Mouse (Mus musculus): ENCODE results near the gene Iqck. TPM values are rescaled to one million over a fixed set of nuclear protein-coding genes. Genes with fewer than 3 reads are reported as not detected.

Iqck gene
- total RNA-seq, 1 experiment, result 1.8 TPM

- in situ Hi-C loops (cut with MboI; ENCODE audit: low sequenced_read_pairs in 2 of 2, unreplicated experiment in 2 of 2), result no loop called here
- Histone ChIP-seq H3K36me3 (ENCODE audit: control insufficient read depth, insufficient read depth, low read length, poor library complexity, severe bottlenecking) (peaks cover 12% of the 10 kb centered on the region; the same call in 1 of the 2 replicates), H3K9ac (ENCODE audit: insufficient read depth, low read depth, low read length, poor library complexity, severe bottlenecking) (no peak overlapping the region), H3K4me3 (ENCODE audit: insufficient read depth in 1 of 2, low read depth in 1 of 2, low read length in 2 of 2, poor library complexity in 1 of 2, severe bottlenecking in 1 of 2) (no peak overlapping the region), H3K4me1 (ENCODE audit: control insufficient read depth in 2 of 2, insufficient read depth in 2 of 2, low read length in 2 of 2, poor library complexity in 1 of 2) (peaks cover 3 to 7% of the 10 kb centered on the region in 2 experiments; a peak in 3 of 4 replicates), H3K27ac (ENCODE audit: insufficient read depth, low read depth, low read length, poor library complexity, severe bottlenecking) (no peak overlapping the region), H3K9me3 (ENCODE audit: control insufficient read depth, insufficient read depth, low read depth, low read length) (no peaks in the 10 kb centered on the region)
- DNase-seq (ENCODE audit: low read depth, low spot score), result no peak
- TF ChIP-seq ZC3H11A (IDR thresholded peaks at IDR 0.05; ENCODE audit: borderline replicate concordance, low read depth, low read length), result no peak
- no peak for TF ChIP-seq CHD2 (IDR thresholded peaks at IDR 0.05; ENCODE audit: low read depth, low read length)
- no peak for TF ChIP-seq ZNF384 (IDR thresholded peaks at IDR 0.05; ENCODE audit: low read depth, low read length)
- TF ChIP-seq MAFK (IDR thresholded peaks at IDR 0.05; ENCODE audit: insufficient read depth, low read depth, low read length), result no peak
- TF ChIP-seq HCFC1 (IDR thresholded peaks at IDR 0.05; ENCODE audit: borderline replicate concordance, insufficient read depth, low read length), result no peak
Observed at GRCm38 (mm10) chr7:118975837-118976236, 120.3 kb downstream of the Iqck start.

GRCm38 (mm10) chr7:118976414-118977166, 121.0 kb downstream of the Iqck start:
- Histone ChIP-seq H3K4me3 (ENCODE audit: insufficient read depth in 1 of 2, low read depth in 1 of 2, low read length in 2 of 2, poor library complexity in 1 of 2, severe bottlenecking in 1 of 2) (no peak overlapping the region), H3K36me3 (ENCODE audit: control insufficient read depth, insufficient read depth, low read length, poor library complexity, severe bottlenecking) (peaks cover 12% of the 10 kb centered on the region; the same call in 1 of the 2 replicates), H3K27ac (ENCODE audit: insufficient read depth, low read depth, low read length, poor library complexity, severe bottlenecking) (no peak overlapping the region), H3K4me1 (ENCODE audit: control insufficient read depth in 2 of 2, insufficient read depth in 2 of 2, low read length in 2 of 2, poor library complexity in 1 of 2) (peaks cover 3 to 7% of the 10 kb centered on the region in 2 experiments; a peak in 3 of 4 replicates), H3K9me3 (ENCODE audit: control insufficient read depth, insufficient read depth, low read depth, low read length) (no peaks in the 10 kb centered on the region), H3K9ac (ENCODE audit: insufficient read depth, low read depth, low read length, poor library complexity, severe bottlenecking) (no peak overlapping the region)
- in situ Hi-C loops (cut with MboI; ENCODE audit: low sequenced_read_pairs in 2 of 2, unreplicated experiment in 2 of 2), result no loop called here
- TF ChIP-seq ZNF384 (IDR thresholded peaks at IDR 0.05; ENCODE audit: low read depth, low read length) (no peak), MAFK (IDR thresholded peaks at IDR 0.05; ENCODE audit: insufficient read depth, low read depth, low read length) (no peak), CHD2 (IDR thresholded peaks at IDR 0.05; ENCODE audit: low read depth, low read length) (no peak), ZC3H11A (IDR thresholded peaks at IDR 0.05; ENCODE audit: borderline replicate concordance, low read depth, low read length) (no peak), HCFC1 (IDR thresholded peaks at IDR 0.05; ENCODE audit: borderline replicate concordance, insufficient read depth, low read length) (no peak)
- DNase-seq (ENCODE audit: low read depth, low spot score), result no peak

GRCm38 (mm10) chr7:118977167-118977543, 121.6 kb downstream of the Iqck start:
- in situ Hi-C loops (cut with MboI; ENCODE audit: low sequenced_read_pairs in 2 of 2, unreplicated experiment in 2 of 2), result no loop called here
- TF ChIP-seq MAFK (IDR thresholded peaks at IDR 0.05; ENCODE audit: insufficient read depth, low read depth, low read length) (no peak), ZC3H11A (IDR thresholded peaks at IDR 0.05; ENCODE audit: borderline replicate concordance, low read depth, low read length) (no peak), HCFC1 (IDR thresholded peaks at IDR 0.05; ENCODE audit: borderline replicate concordance, insufficient read depth, low read length) (no peak), ZNF384 (IDR thresholded peaks at IDR 0.05; ENCODE audit: low read depth, low read length) (no peak), CHD2 (IDR thresholded peaks at IDR 0.05; ENCODE audit: low read depth, low read length) (no peak)
- Histone ChIP-seq H3K9me3 (ENCODE audit: control insufficient read depth, insufficient read depth, low read depth, low read length) (no peaks in the 10 kb centered on the region), H3K27ac (ENCODE audit: insufficient read depth, low read depth, low read length, poor library complexity, severe bottlenecking) (no peak overlapping the region), H3K36me3 (ENCODE audit: control insufficient read depth, insufficient read depth, low read length, poor library complexity, severe bottlenecking) (peaks cover 12% of the 10 kb centered on the region; the same call in 1 of the 2 replicates), H3K9ac (ENCODE audit: insufficient read depth, low read depth, low read length, poor library complexity, severe bottlenecking) (no peak overlapping the region), H3K4me3 (ENCODE audit: insufficient read depth in 1 of 2, low read depth in 1 of 2, low read length in 2 of 2, poor library complexity in 1 of 2, severe bottlenecking in 1 of 2) (no peak overlapping the region), H3K4me1 (ENCODE audit: control insufficient read depth in 2 of 2, insufficient read depth in 2 of 2, low read length in 2 of 2, poor library complexity in 1 of 2) (peaks cover under 1 to 7% of the 10 kb centered on the region in 2 experiments; a peak in 3 of 4 replicates)
- no peak for DNase-seq (ENCODE audit: low read depth, low spot score)

DNA sequence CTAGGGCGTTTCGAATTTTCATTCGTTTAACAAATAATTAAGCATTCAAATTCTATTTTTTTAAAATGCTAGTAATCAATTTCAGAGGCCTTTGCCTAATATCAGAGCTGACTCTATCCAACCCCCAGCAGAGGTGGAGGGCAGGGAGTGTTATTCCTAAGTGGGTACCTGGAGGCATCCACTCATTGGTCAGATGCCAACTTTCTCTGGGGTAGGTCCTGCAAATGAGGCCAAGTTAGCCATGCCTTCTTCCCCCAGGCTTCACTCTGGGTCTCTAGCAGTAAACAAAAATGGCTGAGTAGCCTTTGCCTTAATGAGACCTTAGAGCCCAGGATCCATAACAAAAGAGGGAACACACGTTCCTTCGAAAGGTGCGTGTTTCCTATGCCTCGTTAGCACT, 123.6 kb downstream of the Iqck start:
- TF ChIP-seq ZC3H11A (IDR thresholded peaks at IDR 0.05; ENCODE audit: borderline replicate concordance, low read depth, low read length), result no peak
- no peak for TF ChIP-seq ZNF384 (IDR thresholded peaks at IDR 0.05; ENCODE audit: low read depth, low read length)
- no peak for TF ChIP-seq MAFK (IDR thresholded peaks at IDR 0.05; ENCODE audit: insufficient read depth, low read depth, low read length)
- TF ChIP-seq CHD2 (IDR thresholded peaks at IDR 0.05; ENCODE audit: low read depth, low read length), result no peak
- no peak for TF ChIP-seq HCFC1 (IDR thresholded peaks at IDR 0.05; ENCODE audit: borderline replicate concordance, insufficient read depth, low read length)
- in situ Hi-C loops (cut with MboI; ENCODE audit: low sequenced_read_pairs in 2 of 2, unreplicated experiment in 2 of 2), result no loop called here
- H3K27ac ChIP-seq (ENCODE audit: insufficient read depth, low read depth, low read length, poor library complexity, severe bottlenecking), result no peak overlapping the region
- no peak for DNase-seq (ENCODE audit: low read depth, low spot score)
- peaks cover 0 to 7% of the 10 kb centered on the region in 2 experiments; a peak in 2 of 4 replicates for H3K4me1 ChIP-seq (ENCODE audit: control insufficient read depth in 2 of 2, insufficient read depth in 2 of 2, low read length in 2 of 2, poor library complexity in 1 of 2)
- H3K4me3 ChIP-seq (ENCODE audit: insufficient read depth in 1 of 2, low read depth in 1 of 2, low read length in 2 of 2, poor library complexity in 1 of 2, severe bottlenecking in 1 of 2), result no peak overlapping the region
- peaks cover 21% of the 10 kb centered on the region; the same call in 1 of the 2 replicates for H3K36me3 ChIP-seq (ENCODE audit: control insufficient read depth, insufficient read depth, low read length, poor library complexity, severe bottlenecking)
- H3K9me3 ChIP-seq (ENCODE audit: control insufficient read depth, insufficient read depth, low read depth, low read length), result no peaks in the 10 kb centered on the region
- no peak overlapping the region for H3K9ac ChIP-seq (ENCODE audit: insufficient read depth, low read depth, low read length, poor library complexity, severe bottlenecking)

Data from ES-E14 (cell line).